Mouse (Mus musculus) heart, adult 2 months (tissue): ENCODE data around the gene Nck1. TPM values are rescaled to one million over a fixed set of nuclear protein-coding genes. Genes with fewer than 3 reads are reported as not detected.

Source experiments
- DNase-seq, 2 experiments: peaks; one replicate each; pipeline ENCODE4 v3.0.0; 2021
- H3K27ac ChIP-seq: fragments of 200-600 bp; 2 replicates; pipeline ENCODE4 v1.8.1; 2022
- H3K27me3 ChIP-seq: fragments of 200-500 bp; 2 replicates; pipeline ENCODE4 v1.6.1; 2012; ENCODE audit warnings: mild to moderate bottlenecking, low read length, inconsistent platforms, mixed read lengths; ENCODE audit not compliant: control insufficient read depth, insufficient read depth
- H3K36me3 ChIP-seq: fragments of 200-500 bp; 2 replicates; pipeline ENCODE4 v1.6.1; 2012; ENCODE audit warnings: low read length, inconsistent platforms; ENCODE audit not compliant: control insufficient read depth, insufficient read depth
- H3K4me1 ChIP-seq: fragments of 200-500 bp; 2 replicates; pipeline ENCODE4 v1.6.1; 2011; ENCODE audit warnings: low read length; ENCODE audit not compliant: control insufficient read depth, insufficient read depth
- H3K4me3 ChIP-seq: fragments of 200-600 bp; 2 replicates; pipeline ENCODE4 v1.8.1; 2022
- H3K79me2 ChIP-seq: fragments of 200-500 bp; replicated peaks from 2 replicates; pipeline ENCODE4 v1.6.1; 2012; ENCODE audit warnings: mild to moderate bottlenecking, inconsistent platforms, low read length, moderate library complexity, mixed read lengths; ENCODE audit not compliant: control insufficient read depth, insufficient read depth
- H3K9ac ChIP-seq: fragments of 200-500 bp; 2 replicates; pipeline ENCODE4 v1.6.1; 2012; ENCODE audit warnings: low read depth, mild to moderate bottlenecking, control low read depth, inconsistent platforms, low read length, mixed read lengths
- CTCF ChIP-seq: fragments of 200-600 bp; IDR thresholded peaks from 2 replicates; pipeline ENCODE4 v1.8.1; 2022; ENCODE audit warnings: antibody characterized with exemption, mild to moderate bottlenecking, moderate library complexity
- EP300 ChIP-seq: fragments of 200-500 bp; IDR thresholded peaks from 2 replicates; pipeline ENCODE4 v1.6.1; 2011; ENCODE audit warnings: low read depth, low read length, control low read depth; ENCODE audit not compliant: insufficient read depth
- POLR2A ChIP-seq: fragments of 200-500 bp; IDR thresholded peaks from 2 replicates; pipeline ENCODE4 v1.6.1; 2011; ENCODE audit warnings: mild to moderate bottlenecking, low read depth, low read length, control low read depth; ENCODE audit not compliant: insufficient read depth
- whole genome bisulfite sequencing: fragments of 180-500 bp; shearing (Covaris S2); methylation state at CpG from one replicate; pipeline ENCODE4 v1.1.7; 2018; 5-methylcytosine and 5-hydroxymethylcytosine counted together
- intact Hi-C: fragments of 180-260 bp; cut with DNase I; formaldehyde crosslinking; loops from one replicate; pipeline ENCODE4 v1.15.1; 2025
- polyA plus RNA-seq: library from polyadenylated mRNA; depleted of rRNA; stranded (reverse); fragments of >200 nt; gene quantifications from 2 replicates; pipeline ENCODE4 v1.2.3, GENCODE M21; 2012
- total RNA-seq, 2 experiments: library from RNA; stranded (reverse); gene quantifications; 2 replicates each; pipeline ENCODE4 v1.2.3; 2021

Nck1 gene
- total and polyA plus RNA-seq, 3 experiments = 7.0 to 47.5 (median 41.7) TPM

DNA sequence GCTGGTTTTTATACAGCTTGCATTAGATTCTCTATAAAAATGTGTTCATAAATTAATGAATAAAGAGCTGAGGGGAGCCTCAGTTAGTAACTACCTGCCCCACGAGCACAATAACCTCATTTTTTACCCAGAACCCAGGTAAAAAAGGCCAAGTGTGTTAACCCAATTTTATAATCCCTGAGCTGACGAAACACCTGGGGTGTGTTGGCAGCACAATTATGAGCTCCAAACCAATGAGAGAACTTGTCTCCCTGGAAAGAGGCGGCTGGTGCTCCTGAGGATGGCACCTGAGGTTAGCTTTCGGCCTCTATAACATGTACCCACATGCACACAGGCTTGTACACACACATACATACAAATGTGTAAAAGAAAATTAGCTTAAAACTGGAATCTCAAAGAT, 40.4 kb downstream of the Nck1 start:
- peak overlapping the region; percentile 47 for H3K4me3 ChIP-seq
- H3K27ac ChIP-seq = peak overlapping the region; percentile 80
- peak overlapping the region; percentile 57 for H3K9ac ChIP-seq
- TF ChIP-seq EP300 = no peak
- no peak for TF ChIP-seq POLR2A
- TF ChIP-seq CTCF = no peak
- H3K36me3 ChIP-seq = peaks cover 28% of the 10 kb centered on the region
- WGBS = 59% methylated on average over 4 of the region's 4 CpGs
- intact Hi-C loops = loop anchor here (2.0 kb wide), 1 partner anchor 35 kb away; no protein-coding TSS in a partner anchor
- DNase-seq = no peak
- no peaks in the 10 kb centered on the region for H3K27me3 ChIP-seq
- peaks cover 2% of the 10 kb centered on the region; the same call in 1 of the 2 replicates for H3K79me2 ChIP-seq
- H3K4me1 ChIP-seq = peaks cover 4% of the 10 kb centered on the region

DNA sequence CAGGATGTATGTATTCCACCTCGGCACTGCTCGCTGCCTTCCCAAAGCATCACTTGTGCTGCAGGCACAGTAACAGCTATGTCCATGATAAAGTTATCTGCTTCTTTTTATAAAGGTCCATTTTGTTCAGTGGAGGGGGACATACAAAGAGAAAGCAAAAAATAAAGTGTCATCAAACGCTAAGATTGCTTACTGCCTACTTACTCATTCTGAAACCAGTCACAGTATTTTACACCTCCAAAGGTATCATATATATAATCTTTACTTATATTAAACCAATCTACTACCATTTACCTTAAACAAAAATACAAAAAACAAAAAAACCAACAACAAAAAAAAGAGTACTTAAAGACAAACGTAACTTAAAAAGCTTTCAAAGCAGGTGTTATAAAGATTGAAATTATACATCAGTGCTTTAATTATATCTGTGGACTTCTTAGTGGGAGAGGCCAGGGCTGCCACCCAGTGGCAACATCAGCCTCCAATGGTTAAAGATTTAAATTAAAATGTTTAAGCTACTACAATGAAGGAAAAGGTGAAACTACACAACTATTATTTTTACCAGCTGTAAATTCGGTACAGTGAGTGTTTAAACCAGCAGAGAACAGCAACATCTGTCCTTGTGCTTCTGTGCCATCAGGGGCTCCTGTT, 52.2 kb downstream of the Nck1 start:
- intact Hi-C loops = loop anchor here (2.0 kb wide), 2 partner anchors 13 to 39 kb away; no protein-coding TSS in a partner anchor
- peak; percentile 65 for TF ChIP-seq CTCF
- no peak for TF ChIP-seq EP300
- H3K4me1 ChIP-seq = peaks cover 8% of the 10 kb centered on the region

DNA sequence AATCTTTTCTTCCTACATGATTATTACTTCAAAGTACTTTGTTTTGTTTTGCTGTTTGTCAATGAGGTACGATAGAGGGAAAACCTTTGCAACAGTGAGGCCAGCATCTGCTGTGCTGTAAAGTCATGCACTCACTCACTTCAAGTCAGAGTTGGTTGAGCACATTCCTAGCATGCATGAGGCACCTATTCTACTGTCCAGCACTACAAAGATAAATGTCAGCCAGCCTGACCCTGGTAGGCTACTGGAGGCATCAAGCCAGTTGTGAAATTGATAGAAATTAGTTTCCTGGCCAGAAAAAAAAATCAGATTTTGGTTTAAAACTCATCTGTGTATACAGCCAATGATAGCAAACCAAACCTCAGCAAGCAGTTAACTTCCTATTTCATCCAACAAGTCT, 54.5 kb downstream of the Nck1 start:
- no peak for DNase-seq
- WGBS = 69% methylated on average over 1 of the region's 1 CpGs
- intact Hi-C loops = no loop called here
- Histone ChIP-seq H3K4me1 (peaks cover 12% of the 10 kb centered on the region), H3K79me2 (0 out of 2 replicates have a peak, but pooled peaks cover 2% of the 10 kb centered on the region), H3K9ac (no peak overlapping the region), H3K36me3 (peaks cover 63% of the 10 kb centered on the region), H3K27me3 (no peaks in the 10 kb centered on the region), H3K27ac (peak overlapping the region; percentile 59), H3K4me3 (no peak overlapping the region)
- TF ChIP-seq CTCF (no peak), POLR2A (no peak), EP300 (no peak)

More for the DNA sequence above, 52.2 kb downstream of the Nck1 start:
- peaks cover 2% of the 10 kb centered on the region; the same call in 1 of the 2 replicates for H3K79me2 ChIP-seq
- H3K9ac ChIP-seq = no peak overlapping the region
- 50% methylated on average over 5 of the region's 5 CpGs for WGBS
- H3K36me3 ChIP-seq = peaks cover 68% of the 10 kb centered on the region
- H3K4me3 ChIP-seq = no peak overlapping the region
- peak overlapping the region; percentile 64; the same call in 1 of the 2 replicates for H3K27ac ChIP-seq
- H3K27me3 ChIP-seq = no peaks in the 10 kb centered on the region
- no peak for DNase-seq

DNA sequence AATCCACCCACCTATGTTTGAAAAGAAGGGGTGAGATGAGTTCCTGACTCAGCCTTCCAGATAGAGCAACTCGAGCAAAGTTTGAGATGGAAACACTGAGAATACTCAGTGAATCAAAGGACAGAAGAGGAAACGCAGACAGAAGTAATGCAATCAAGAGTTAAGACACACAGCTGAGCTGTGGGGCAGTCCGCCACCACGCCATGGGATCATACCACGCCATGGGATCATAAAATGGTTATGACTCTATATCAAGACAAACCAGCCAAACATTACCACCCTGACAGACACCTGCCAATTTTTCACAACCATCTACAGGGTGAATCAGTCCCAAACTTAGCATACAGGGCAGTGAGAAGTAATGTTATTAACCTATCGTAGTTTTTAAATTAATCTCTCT, 57.0 kb downstream of the Nck1 start:
- intact Hi-C loops = loop anchor here (1.0 kb wide), 1 partner anchor 18 kb away; no protein-coding TSS in a partner anchor
- peaks cover 14% of the 10 kb centered on the region for H3K4me1 ChIP-seq
- H3K36me3 ChIP-seq = peaks cover 53% of the 10 kb centered on the region
- no peak for TF ChIP-seq POLR2A
- TF ChIP-seq EP300 = no peak
- no peak for TF ChIP-seq CTCF
- 81% methylated on average over 6 of the region's 6 CpGs for WGBS
- 0 out of 2 replicates have a peak, but pooled peaks cover 2% of the 10 kb centered on the region for H3K79me2 ChIP-seq
- H3K9ac ChIP-seq = no peak overlapping the region
- no peaks in the 10 kb centered on the region for H3K27me3 ChIP-seq
- no peak for DNase-seq
- H3K4me3 ChIP-seq = no peak overlapping the region
- H3K27ac ChIP-seq = peak overlapping the region; percentile 53

DNA sequence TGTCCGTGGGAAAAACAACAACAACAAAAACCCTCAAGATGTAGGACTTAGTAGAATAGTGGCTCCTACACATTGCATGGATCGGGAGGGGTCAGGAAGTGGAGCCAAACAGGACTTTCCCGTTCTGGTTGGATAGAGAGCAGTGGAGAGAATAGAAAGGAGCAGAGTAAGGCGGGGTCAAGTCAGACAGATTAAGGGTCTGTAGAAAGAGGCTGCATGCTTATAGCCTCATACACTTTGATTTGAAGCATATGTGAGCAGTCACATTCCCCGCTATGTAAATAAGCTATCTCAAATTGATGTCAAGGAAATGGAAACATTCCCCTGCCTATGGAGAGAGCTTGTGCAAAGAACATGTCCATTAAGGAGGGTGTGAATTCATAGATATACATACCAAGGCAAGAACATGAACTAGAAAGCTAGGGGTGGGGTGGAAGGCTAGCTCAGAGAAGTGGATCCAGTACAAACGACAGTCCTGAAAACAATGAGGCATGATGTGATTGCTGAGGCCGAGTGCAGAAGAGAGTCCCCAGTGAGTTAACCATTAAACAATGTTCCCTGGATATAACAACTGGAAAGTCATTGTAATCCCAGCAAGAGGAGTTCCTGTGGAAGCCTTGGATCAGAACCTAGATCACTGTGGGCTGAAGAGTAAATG, 57.7 kb downstream of the Nck1 start:
- Histone ChIP-seq H3K79me2 (0 out of 2 replicates have a peak, but pooled peaks cover 2% of the 10 kb centered on the region), H3K9ac (no peak overlapping the region), H3K27ac (peak overlapping the region; percentile 72), H3K4me1 (peaks cover 14% of the 10 kb centered on the region), H3K27me3 (no peaks in the 10 kb centered on the region), H3K4me3 (no peak overlapping the region), H3K36me3 (peaks cover 49% of the 10 kb centered on the region)
- intact Hi-C loops = loop anchor here (1.0 kb wide), 1 partner anchor 17 kb away; no protein-coding TSS in a partner anchor
- WGBS = 46% methylated on average over 7 of the region's 7 CpGs
- no peak for TF ChIP-seq CTCF
- peak; percentile 28; the same call in 1 of the 2 replicates for TF ChIP-seq POLR2A
- 0 out of 2 replicates have a peak, but pooled peaks have one; percentile 15 for TF ChIP-seq EP300
- DNase-seq = no peak
